Mouse (Mus musculus): ENCODE data around the gene Wdr5b. TPM values are rescaled to one million over a fixed set of nuclear protein-coding genes. Genes with fewer than 3 reads are reported as not detected.
A peak's percentile ranks its signal among the peaks of the same experiment; 100 is the strongest.

Gene Wdr5b
- polyA plus RNA-seq, 1 experiment = 1.6 TPM

DNA sequence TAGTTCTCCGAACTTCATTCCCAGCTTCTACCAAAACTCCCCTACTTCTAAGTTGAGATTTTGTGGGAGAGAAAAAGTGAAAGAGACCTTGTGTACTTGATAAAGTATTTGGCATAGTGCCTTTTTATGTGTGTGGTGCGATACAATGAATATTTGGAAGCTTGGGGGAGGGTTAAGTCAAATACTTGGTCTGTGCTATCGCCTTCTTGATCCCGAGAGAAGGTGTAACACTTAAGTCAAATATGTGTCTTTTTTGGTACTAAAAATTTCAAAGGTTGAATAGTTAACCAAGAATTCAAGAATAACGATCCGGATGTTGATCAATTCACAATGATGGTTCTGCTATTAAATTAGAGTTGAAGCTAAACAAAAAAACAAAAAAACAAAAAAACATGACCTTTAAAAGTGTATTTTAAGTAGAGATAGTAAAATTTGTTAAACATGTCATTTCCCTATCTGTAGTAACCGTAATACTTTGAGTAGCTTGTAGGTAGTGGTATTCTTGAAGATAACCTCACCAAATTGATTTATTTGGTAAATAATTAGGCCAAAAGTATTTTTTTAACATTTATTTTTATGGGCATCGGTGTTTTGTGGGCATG, 31.5 kb downstream of the Wdr5b start:
- no peaks in the 10 kb centered on the region for H3K27me3 ChIP-seq (ENCODE audit: control insufficient read depth, insufficient read depth, insufficient read length)
- TF ChIP-seq MYOG (IDR thresholded peaks at IDR 0.05; ENCODE audit: control insufficient read depth, extremely low read depth, insufficient read length) = no peak
- no peak for TF ChIP-seq USF1 (IDR thresholded peaks at IDR 0.05; ENCODE audit: low read depth)
- no peak for TF ChIP-seq FOSL1 (IDR thresholded peaks at IDR 0.05; ENCODE audit: insufficient read depth, low read length, poor library complexity, severe bottlenecking)
- no peak for TF ChIP-seq MAX (IDR thresholded peaks at IDR 0.05)
- TF ChIP-seq MYOD1 (IDR thresholded peaks at IDR 0.05; ENCODE audit: control insufficient read depth, insufficient read length, low read depth) = no peak
- no peak for TF ChIP-seq CEBPB (IDR thresholded peaks at IDR 0.05; ENCODE audit: low read depth)
- no peak for TF ChIP-seq CTCF (IDR thresholded peaks at IDR 0.05; ENCODE audit: control insufficient read depth, insufficient read depth, insufficient read length)
- peaks cover 21% of the 10 kb centered on the region for H3K36me3 ChIP-seq (ENCODE audit: control insufficient read depth, insufficient read depth)

DNA sequence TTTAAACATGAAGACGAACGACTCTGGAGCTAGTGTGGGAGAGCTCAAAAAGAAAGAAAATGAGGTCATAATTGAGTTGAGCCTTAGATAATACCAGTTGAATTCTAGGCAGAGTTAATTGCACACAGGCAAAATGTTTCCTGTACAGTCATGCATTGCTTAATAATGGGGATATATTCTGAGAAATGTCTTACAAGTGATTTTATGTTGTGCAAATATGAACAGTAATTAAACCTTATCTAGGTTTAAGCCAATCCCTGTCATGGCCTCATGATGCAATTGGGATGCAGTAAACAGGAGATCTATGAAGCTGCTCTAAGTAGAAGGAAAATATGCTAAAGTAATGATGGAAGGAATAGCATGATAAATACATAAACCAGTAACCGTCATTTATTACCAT, 33.8 kb downstream of the Wdr5b start:
- Histone ChIP-seq H3K27me3 (ENCODE audit: control insufficient read depth, insufficient read depth, insufficient read length) (no peaks in the 10 kb centered on the region), H3ac (ENCODE audit: control insufficient read depth, insufficient read length, low read depth) (no peak overlapping the region), H3K36me3 (ENCODE audit: control insufficient read depth, insufficient read depth) (peaks cover 15% of the 10 kb centered on the region), H3K79me3 (ENCODE audit: low read depth) (peaks cover 64% of the 10 kb centered on the region), H3K79me2 (ENCODE audit: control insufficient read depth, insufficient read depth) (peaks cover 93% of the 10 kb centered on the region), H3K4me3 (ENCODE audit: insufficient read depth, poor library complexity, severe bottlenecking) (no peak overlapping the region)
- no peak for TF ChIP-seq USF1 (IDR thresholded peaks at IDR 0.05; ENCODE audit: low read depth)
- TF ChIP-seq MAX (IDR thresholded peaks at IDR 0.05) = no peak
- no peak for TF ChIP-seq CTCF (IDR thresholded peaks at IDR 0.05; ENCODE audit: control insufficient read depth, insufficient read depth, insufficient read length)
- TF ChIP-seq MYOD1 (IDR thresholded peaks at IDR 0.05; ENCODE audit: control insufficient read depth, insufficient read length, low read depth) = no peak
- no peak for TF ChIP-seq CEBPB (IDR thresholded peaks at IDR 0.05; ENCODE audit: low read depth)
- no peak for TF ChIP-seq MYOG (IDR thresholded peaks at IDR 0.05; ENCODE audit: control insufficient read depth, extremely low read depth, insufficient read length)
- no peak for TF ChIP-seq FOSL1 (IDR thresholded peaks at IDR 0.05; ENCODE audit: insufficient read depth, low read length, poor library complexity, severe bottlenecking)

More for the DNA sequence above, 31.5 kb downstream of the Wdr5b start:
- Histone ChIP-seq H3K4me3 (ENCODE audit: insufficient read depth, poor library complexity, severe bottlenecking) (peak overlapping the region; percentile 82), H3ac (ENCODE audit: control insufficient read depth, insufficient read length, low read depth) (peak overlapping the region; percentile 43), H3K79me3 (ENCODE audit: low read depth) (peaks cover 70% of the 10 kb centered on the region), H3K79me2 (ENCODE audit: control insufficient read depth, insufficient read depth) (peaks cover 93% of the 10 kb centered on the region)

DNA sequence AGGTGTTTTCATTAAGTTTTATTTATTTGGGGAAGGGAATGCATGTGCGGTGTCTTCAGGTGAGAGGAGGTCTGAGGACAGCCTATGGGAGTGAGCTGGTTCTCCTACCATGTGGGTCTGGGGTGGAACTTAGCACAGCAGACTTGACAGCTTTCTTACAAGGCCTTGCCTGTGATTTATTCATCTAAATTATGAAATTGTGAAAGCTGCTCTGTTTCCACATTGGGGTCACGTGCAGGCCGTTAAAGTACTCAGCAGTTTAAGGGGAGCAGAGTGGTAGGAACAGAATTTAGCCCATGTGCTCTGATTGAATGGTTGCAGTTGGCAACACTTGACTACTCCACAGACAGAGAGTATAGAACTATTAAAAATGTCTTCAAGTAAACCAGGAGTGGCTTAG, 38.9 kb downstream of the Wdr5b start:
- TF ChIP-seq MYOG (IDR thresholded peaks at IDR 0.05; ENCODE audit: control insufficient read depth, extremely low read depth, insufficient read length) (no peak), USF1 (IDR thresholded peaks at IDR 0.05; ENCODE audit: low read depth) (no peak), MAX (IDR thresholded peaks at IDR 0.05) (no peak), MYOD1 (IDR thresholded peaks at IDR 0.05; ENCODE audit: control insufficient read depth, insufficient read length, low read depth) (no peak), CEBPB (IDR thresholded peaks at IDR 0.05; ENCODE audit: low read depth) (no peak), FOSL1 (IDR thresholded peaks at IDR 0.05; ENCODE audit: insufficient read depth, low read length, poor library complexity, severe bottlenecking) (no peak), CTCF (IDR thresholded peaks at IDR 0.05; ENCODE audit: control insufficient read depth, insufficient read depth, insufficient read length) (no peak)
- H3K79me3 ChIP-seq (ENCODE audit: low read depth) = peaks cover 34% of the 10 kb centered on the region
- no peaks in the 10 kb centered on the region for H3K27me3 ChIP-seq (ENCODE audit: control insufficient read depth, insufficient read depth, insufficient read length)
- peaks cover 59% of the 10 kb centered on the region for H3K79me2 ChIP-seq (ENCODE audit: control insufficient read depth, insufficient read depth)
- no peak overlapping the region for H3K4me3 ChIP-seq (ENCODE audit: insufficient read depth, poor library complexity, severe bottlenecking)
- H3ac ChIP-seq (ENCODE audit: control insufficient read depth, insufficient read length, low read depth) = no peak overlapping the region
- H3K36me3 ChIP-seq (ENCODE audit: control insufficient read depth, insufficient read depth) = peaks cover 38% of the 10 kb centered on the region

DNA sequence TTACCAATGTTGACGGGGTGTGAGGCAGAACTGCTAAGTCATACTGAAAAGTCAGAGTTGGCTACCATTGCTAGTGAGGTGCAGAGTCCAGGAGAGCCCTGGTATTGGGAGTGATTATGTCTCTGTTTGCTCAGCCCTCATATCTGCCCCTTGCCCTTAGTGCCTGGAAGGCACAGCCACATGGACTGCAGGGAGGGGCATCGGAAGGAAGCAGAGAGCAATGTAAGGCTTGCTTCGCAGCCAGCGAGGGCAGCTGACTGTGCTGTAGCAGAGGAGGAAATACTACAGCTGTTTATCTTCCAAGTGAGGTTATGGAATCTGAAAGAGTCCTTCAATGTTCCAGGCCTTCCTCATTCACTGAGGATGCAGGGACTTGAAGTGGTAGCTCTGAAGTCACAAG, 46.9 kb downstream of the Wdr5b start:
- no peak overlapping the region for H3K4me3 ChIP-seq (ENCODE audit: insufficient read depth, poor library complexity, severe bottlenecking)
- H3K36me3 ChIP-seq (ENCODE audit: control insufficient read depth, insufficient read depth) = peaks cover 69% of the 10 kb centered on the region
- H3K79me2 ChIP-seq (ENCODE audit: control insufficient read depth, insufficient read depth) = no peaks in the 10 kb centered on the region
- H3K79me3 ChIP-seq (ENCODE audit: low read depth) = no peaks in the 10 kb centered on the region
- H3K27me3 ChIP-seq (ENCODE audit: control insufficient read depth, insufficient read depth, insufficient read length) = no peaks in the 10 kb centered on the region
- H3ac ChIP-seq (ENCODE audit: control insufficient read depth, insufficient read length, low read depth) = no peak overlapping the region
- no peak for TF ChIP-seq MYOD1 (IDR thresholded peaks at IDR 0.05; ENCODE audit: control insufficient read depth, insufficient read length, low read depth)

DNA sequence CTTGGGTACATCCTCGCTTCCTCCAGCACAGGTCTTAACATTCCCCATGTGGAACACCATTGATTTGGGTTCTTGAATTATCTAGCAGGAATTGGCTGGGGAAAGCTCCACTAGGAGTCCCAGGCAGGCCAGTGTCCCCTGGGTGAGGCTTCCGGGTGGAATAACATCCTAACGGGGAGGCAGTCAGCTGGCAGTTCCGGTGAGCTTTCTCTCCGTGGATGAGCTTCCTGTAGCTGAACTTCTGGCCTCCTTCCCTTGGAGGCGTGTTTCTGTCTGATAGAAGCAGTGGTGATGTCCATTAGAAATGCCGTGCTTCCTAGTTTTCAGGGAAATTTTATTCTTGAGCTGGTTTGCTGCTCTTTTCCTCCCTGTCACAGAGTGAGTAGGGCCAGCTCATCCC, 48.1 kb downstream of the Wdr5b start:
- Histone ChIP-seq H3K4me3 (ENCODE audit: insufficient read depth, poor library complexity, severe bottlenecking) (no peak overlapping the region), H3K27me3 (ENCODE audit: control insufficient read depth, insufficient read depth, insufficient read length) (no peaks in the 10 kb centered on the region), H3ac (ENCODE audit: control insufficient read depth, insufficient read length, low read depth) (no peak overlapping the region), H3K79me3 (ENCODE audit: low read depth) (no peaks in the 10 kb centered on the region), H3K79me2 (ENCODE audit: control insufficient read depth, insufficient read depth) (no peaks in the 10 kb centered on the region), H3K36me3 (ENCODE audit: control insufficient read depth, insufficient read depth) (peaks cover 57% of the 10 kb centered on the region)
- TF ChIP-seq FOSL1 (IDR thresholded peaks at IDR 0.05; ENCODE audit: insufficient read depth, low read length, poor library complexity, severe bottlenecking) (no peak), USF1 (IDR thresholded peaks at IDR 0.05; ENCODE audit: low read depth) (no peak), MYOG (IDR thresholded peaks at IDR 0.05; ENCODE audit: control insufficient read depth, extremely low read depth, insufficient read length) (no peak), MAX (IDR thresholded peaks at IDR 0.05) (no peak), MYOD1 (IDR thresholded peaks at IDR 0.05; ENCODE audit: control insufficient read depth, insufficient read length, low read depth) (no peak)

All from C2C12 (cell line).